Mouse (Mus musculus) G1E (cell line): ENCODE measurements around the gene Metap1d.

ENCODE experiments used
- CTCF ChIP-seq: IDR thresholded peaks from 2 replicates; pipeline ENCODE4 v1.5.1; 2012; ENCODE audit warnings: low read depth, low read length, inconsistent platforms, mixed read lengths
- GATA1 ChIP-seq: IDR thresholded peaks from 2 replicates; pipeline ENCODE4 v1.6.1; 2012; ENCODE audit warnings: borderline replicate concordance, low read length, inconsistent platforms, mixed read lengths
- POLR2AphosphoS5 ChIP-seq: IDR thresholded peaks from 2 replicates; pipeline ENCODE4 v1.6.1; 2012; ENCODE audit warnings: low read depth, low read length, inconsistent platforms; ENCODE audit not compliant: insufficient replicate concordance
- TAL1 ChIP-seq: conservative IDR thresholded peaks from 2 replicates; pipeline ENCODE4 v1.6.1; 2012; ENCODE audit warnings: low read depth, low read length, inconsistent platforms, mixed read lengths

DNA sequence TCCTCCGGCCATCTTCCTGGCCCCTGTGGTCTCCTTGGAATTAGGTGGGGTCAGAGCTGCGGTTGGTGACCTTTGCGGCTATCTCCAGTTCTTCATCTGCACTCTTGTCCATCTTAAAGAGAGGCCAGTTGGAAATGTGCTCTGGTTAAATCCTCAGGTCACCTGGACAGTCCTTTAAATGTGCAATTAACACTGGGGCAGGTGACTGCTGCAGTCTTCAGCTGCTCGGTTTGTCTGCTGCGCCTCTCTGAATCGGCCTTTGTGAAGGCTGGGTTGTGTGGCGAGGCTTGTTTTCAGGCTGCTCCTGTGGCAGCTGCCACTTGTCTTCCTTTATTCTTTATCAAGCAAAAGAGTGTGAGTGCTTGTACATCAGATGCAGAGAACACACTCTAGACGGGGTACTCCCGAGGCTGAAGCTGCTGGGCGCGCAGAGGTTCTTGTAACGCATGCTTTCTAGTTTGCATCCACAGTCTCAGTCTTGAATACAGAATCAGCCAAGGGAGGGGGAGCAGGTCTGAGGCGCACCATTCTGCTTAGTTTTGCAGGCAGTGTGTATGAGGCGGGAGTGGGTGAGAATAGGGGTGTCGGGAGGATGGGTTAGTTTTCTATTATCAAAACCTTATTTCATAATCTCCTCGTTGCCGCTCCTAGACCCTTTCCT, 7.4 kb upstream of the Metap1d start:
- no peak for TF ChIP-seq GATA1
- no peak for TF ChIP-seq CTCF
- no peak for TF ChIP-seq POLR2AphosphoS5
- TF ChIP-seq TAL1 = no peak
